Mouse (Mus musculus) CH12.LX (cell line): ENCODE results near the gene Cela3a. TPM values are rescaled to one million over a fixed set of nuclear protein-coding genes. Genes with fewer than 3 reads are reported as not detected.
"Not testable (repeated sequence)": the region's sequence is repeated elsewhere in the genome, so short reads cannot be mapped to it uniquely, and the experiment has no call there.

Source experiments
- DNase-seq: peaks from one replicate; pipeline ENCODE4 v3.0.0-alpha.2; 2013; ENCODE audit errors: extremely low read depth
- H3K27ac ChIP-seq: 2 replicates; pipeline ENCODE4 v1.5.1; 2012; ENCODE audit warnings: low read depth, mild to moderate bottlenecking, control low read depth, moderate library complexity; ENCODE audit not compliant: insufficient read depth
- H3K27me3 ChIP-seq: replicated peaks from 2 replicates; pipeline ENCODE3; 2012; ENCODE audit warnings: inconsistent platforms
- H3K36me3 ChIP-seq, 2 experiments: replicated peaks in 1 of 2; 2 replicates each; pipeline versions ENCODE3 to v1.6.1; 2012; ENCODE audit warnings: inconsistent platforms in 1 of 2, low read length in 1 of 2, mild to moderate bottlenecking in 1 of 2, mixed read lengths in 1 of 2, moderate library complexity in 1 of 2; ENCODE audit not compliant: control insufficient read depth in 1 of 2, insufficient read depth in 1 of 2
- H3K4me1 ChIP-seq, 2 experiments: 2 replicates each; pipeline ENCODE4 v1.6.1; 2012; ENCODE audit warnings: inconsistent platforms in 1 of 2, moderate library complexity in 1 of 2; ENCODE audit not compliant: insufficient read depth in 2 of 2, control insufficient read depth in 1 of 2
- H3K4me2 ChIP-seq: 2 replicates; pipeline ENCODE4 v1.6.1; 2012; ENCODE audit warnings: low read depth, mild to moderate bottlenecking, control low read depth; ENCODE audit not compliant: poor library complexity, insufficient read depth, severe bottlenecking
- H3K4me3 ChIP-seq, 3 experiments: fragments of 150-350 bp in 1 of 3; sonication (generic) in 1 of 3; replicated peaks in 1 of 3; 2 replicates each; pipeline versions ENCODE3 to v1.5.1; 2011 to 2012; ENCODE audit warnings: low read depth in 2 of 3, low read length in 2 of 3, mild to moderate bottlenecking in 2 of 3, moderate library complexity in 2 of 3, control low read depth in 1 of 3, improper control_type of control experiment in 1 of 3, inconsistent platforms in 1 of 3, mixed read lengths in 1 of 3; ENCODE audit not compliant: poor library complexity in 1 of 3
- H3K79me2 ChIP-seq: replicated peaks from 2 replicates; pipeline ENCODE4 v1.6.1; 2012; ENCODE audit warnings: mild to moderate bottlenecking, moderate library complexity; ENCODE audit not compliant: control insufficient read depth, poor library complexity, insufficient read depth, severe bottlenecking; ENCODE audit errors: extremely low read depth
- H3K9ac ChIP-seq: 2 replicates; pipeline ENCODE4 v1.6.1; 2012; ENCODE audit warnings: low read depth, mild to moderate bottlenecking, control low read depth, moderate library complexity; ENCODE audit not compliant: insufficient read depth
- H3K9me3 ChIP-seq: replicated peaks from 2 replicates; pipeline ENCODE3; 2012; ENCODE audit warnings: low read length, inconsistent platforms, mixed read lengths
- CTCF ChIP-seq, 2 experiments: IDR thresholded peaks in 1 of 2; conservative IDR thresholded peaks in 1 of 2; 2 replicates each; pipeline ENCODE4 v1.5.1; 2011 to 2012; ENCODE audit warnings: low read depth in 2 of 2, low read length in 2 of 2, improper control_type of control experiment in 1 of 2, inconsistent platforms in 1 of 2, mild to moderate bottlenecking in 1 of 2, moderate library complexity in 1 of 2
- E2F4 ChIP-seq: IDR thresholded peaks from 2 replicates; pipeline ENCODE4 v1.6.1; 2011; ENCODE audit warnings: low read depth, low read length, improper control_type of control experiment; ENCODE audit not compliant: insufficient replicate concordance
- EP300 ChIP-seq: IDR thresholded peaks from 2 replicates; pipeline ENCODE4 v1.6.1; 2011; ENCODE audit warnings: low read length, improper control_type of control experiment
- GABPA ChIP-seq: IDR thresholded peaks from 2 replicates; pipeline ENCODE4 v1.6.1; 2012; ENCODE audit warnings: low read depth, low read length, improper control_type of control experiment, inconsistent platforms; ENCODE audit not compliant: insufficient replicate concordance
- HCFC1 ChIP-seq: IDR thresholded peaks from 2 replicates; pipeline ENCODE4 v1.6.1; 2012; ENCODE audit warnings: low read depth, mild to moderate bottlenecking, inconsistent platforms, low read length, improper control_type of control experiment
- IRF4 ChIP-seq: IDR thresholded peaks from 2 replicates; pipeline ENCODE4 v1.6.1; 2014; ENCODE audit warnings: low read depth, mild to moderate bottlenecking, inconsistent platforms, low read length, improper control_type of control experiment
- JUN ChIP-seq: IDR thresholded peaks from 2 replicates; pipeline ENCODE4 v1.6.1; 2011; ENCODE audit warnings: low read depth, mild to moderate bottlenecking, low read length, improper control_type of control experiment, moderate library complexity; ENCODE audit not compliant: insufficient read depth
- MAX ChIP-seq: IDR thresholded peaks from 2 replicates; pipeline ENCODE4 v1.6.1; 2011; ENCODE audit warnings: low read length, improper control_type of control experiment
- MAZ ChIP-seq: IDR thresholded peaks from 2 replicates; pipeline ENCODE4 v1.6.1; 2012; ENCODE audit warnings: low read depth, mild to moderate bottlenecking, inconsistent platforms, low read length, improper control_type of control experiment, moderate library complexity
- MEF2A ChIP-seq: IDR thresholded peaks from 2 replicates; pipeline ENCODE4 v1.6.1; 2014; ENCODE audit warnings: low read depth, mild to moderate bottlenecking, inconsistent platforms, low read length, improper control_type of control experiment, borderline replicate concordance
- MXI1 ChIP-seq: IDR thresholded peaks from 2 replicates; pipeline ENCODE4 v1.6.1; 2011; ENCODE audit warnings: mild to moderate bottlenecking, low read depth, low read length, improper control_type of control experiment
- MYC ChIP-seq: IDR thresholded peaks from 2 replicates; pipeline ENCODE4 v1.6.1; 2011; ENCODE audit warnings: low read depth, mild to moderate bottlenecking, improper control_type of control experiment, low read length
- NELFE ChIP-seq: IDR thresholded peaks from 2 replicates; pipeline ENCODE4 v1.6.1; 2011; ENCODE audit warnings: low read depth, low read length, improper control_type of control experiment
- NRF1 ChIP-seq: IDR thresholded peaks from 2 replicates; pipeline ENCODE4 v1.6.1; 2014; ENCODE audit warnings: low read depth, mild to moderate bottlenecking, inconsistent platforms, low read length, improper control_type of control experiment, moderate library complexity
- POLR2AphosphoS2 ChIP-seq: IDR thresholded peaks from 2 replicates; pipeline ENCODE4 v1.6.1; 2011; ENCODE audit warnings: low read depth, low read length, improper control_type of control experiment
- RCOR1 ChIP-seq: conservative IDR thresholded peaks from 2 replicates; pipeline ENCODE4 v1.6.1; 2012; ENCODE audit warnings: low read depth, mild to moderate bottlenecking, inconsistent platforms, low read length, improper control_type of control experiment
- SIN3A ChIP-seq: IDR thresholded peaks from 2 replicates; pipeline ENCODE4 v1.6.1; 2012; ENCODE audit warnings: low read length, improper control_type of control experiment, inconsistent platforms
- TBP ChIP-seq: conservative IDR thresholded peaks from 2 replicates; pipeline ENCODE4 v1.6.1; 2011; ENCODE audit warnings: low read depth, low read length, improper control_type of control experiment
- ZNF384 ChIP-seq: IDR thresholded peaks from 2 replicates; pipeline ENCODE4 v1.6.1; 2012; ENCODE audit warnings: low read depth, low read length, improper control_type of control experiment, inconsistent platforms
- dilution Hi-C: fragments of 300-500 bp; cut with MboI; formaldehyde crosslinking; loops from 2 replicates; pipeline ENCODE4 v1.14.3; 2020; ENCODE audit warnings: low sequenced_read_pairs; ENCODE audit not compliant: extremely low pct_unique_long_range_greater_than_20kb, extremely low pct_ligation_motif_present
- in situ Hi-C: fragments of 300-500 bp; cut with MboI; formaldehyde crosslinking; loops from 3 replicates; pipeline ENCODE4 v1.14.3; 2019; ENCODE audit warnings: low sequenced_read_pairs, low pct_ligation_motif_present, low pct_unique_long_range_greater_than_20kb, mixed read lengths
- polyA plus RNA-seq: library from polyadenylated mRNA; unstranded; fragments of >175 nt; gene quantifications from 2 replicates; pipeline ENCODE4 v1.2.1, GENCODE M21; 2012; ENCODE audit warnings: low read depth; ENCODE audit not compliant: insufficient read length
- total RNA-seq, 2 experiments: library from RNA; depleted of rRNA; stranded (reverse); fragments of 300-350 nt in 1 of 2; fragments of >200 nt in 1 of 2; gene quantifications; 2 replicates each; pipeline ENCODE4 v1.2.3; 2012 to 2014

The Cela3a gene
- total and polyA plus RNA-seq, 3 experiments: not detected

DNA sequence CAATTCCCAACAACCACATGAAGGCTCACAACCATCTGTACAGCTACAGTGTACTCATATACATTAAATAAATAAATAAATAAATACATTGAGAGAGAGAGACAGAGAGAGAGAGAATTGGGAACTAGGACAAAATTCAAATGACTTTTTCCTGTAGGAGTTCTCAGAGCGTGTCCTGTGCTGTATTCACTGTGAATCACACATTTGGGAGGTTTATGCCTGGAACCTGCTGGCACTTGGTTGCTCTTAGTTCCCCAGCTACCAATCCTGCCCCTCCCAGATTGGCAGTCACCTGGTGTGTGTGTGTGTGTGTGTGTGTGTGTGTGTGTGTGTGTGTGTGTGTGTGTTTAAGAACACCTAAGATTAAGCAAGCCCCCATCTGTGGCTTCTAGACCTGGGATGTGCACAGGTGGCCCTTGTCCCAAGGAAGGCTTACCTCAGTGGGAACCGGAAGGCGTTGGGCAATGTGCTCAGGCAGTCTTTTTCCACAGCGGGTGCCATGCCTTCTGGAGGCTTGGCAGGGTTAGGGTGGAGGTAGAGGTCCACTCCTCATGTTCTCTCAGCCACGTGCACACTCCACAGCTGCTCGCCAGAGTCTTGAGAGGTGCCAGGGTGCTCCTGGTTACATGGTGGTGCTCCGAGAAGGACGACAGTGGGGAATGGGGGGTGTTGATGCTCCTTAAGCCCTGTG lies 27.5 kb upstream of the Cela3a start:
- in situ Hi-C loops: loop anchor here (25.0 kb wide), 1 partner anchor 350 kb away; no protein-coding TSS in a partner anchor
- H3K9me3 ChIP-seq: no peaks in the 10 kb centered on the region
- peaks cover 3% of the 10 kb centered on the region for H3K27me3 ChIP-seq
- no peak overlapping the region for H3K9ac ChIP-seq
- H3K79me2 ChIP-seq: no peaks in the 10 kb centered on the region
- H3K4me1 ChIP-seq: no peaks in the 10 kb centered on the region
- DNase-seq: no peak
- no peak overlapping the region for H3K4me2 ChIP-seq
- H3K4me3 ChIP-seq: no peak overlapping the region
- no peaks in the 10 kb centered on the region for H3K36me3 ChIP-seq
- H3K27ac ChIP-seq: no peak overlapping the region
- TF ChIP-seq GABPA: no peak
- no peak for TF ChIP-seq NELFE
- TF ChIP-seq EP300: no peak
- TF ChIP-seq MAX: no peak
- no peak for TF ChIP-seq JUN
- no peak for TF ChIP-seq HCFC1
- TF ChIP-seq POLR2AphosphoS2: no peak
- no peak for TF ChIP-seq CTCF (conservative IDR thresholded peaks at IDR 0.05 in 1 of 2, IDR thresholded peaks at IDR 0.05 in 1 of 2; ENCODE audit: low read depth in 2 of 2, low read length in 2 of 2)
- TF ChIP-seq SIN3A: no peak
- TF ChIP-seq ZNF384: no peak
- TF ChIP-seq E2F4: no peak
- no peak for TF ChIP-seq MXI1
- TF ChIP-seq TBP: no peak
- TF ChIP-seq, all 38 proteins: peak for 0
- dilution Hi-C loops: no loop called here

DNA sequence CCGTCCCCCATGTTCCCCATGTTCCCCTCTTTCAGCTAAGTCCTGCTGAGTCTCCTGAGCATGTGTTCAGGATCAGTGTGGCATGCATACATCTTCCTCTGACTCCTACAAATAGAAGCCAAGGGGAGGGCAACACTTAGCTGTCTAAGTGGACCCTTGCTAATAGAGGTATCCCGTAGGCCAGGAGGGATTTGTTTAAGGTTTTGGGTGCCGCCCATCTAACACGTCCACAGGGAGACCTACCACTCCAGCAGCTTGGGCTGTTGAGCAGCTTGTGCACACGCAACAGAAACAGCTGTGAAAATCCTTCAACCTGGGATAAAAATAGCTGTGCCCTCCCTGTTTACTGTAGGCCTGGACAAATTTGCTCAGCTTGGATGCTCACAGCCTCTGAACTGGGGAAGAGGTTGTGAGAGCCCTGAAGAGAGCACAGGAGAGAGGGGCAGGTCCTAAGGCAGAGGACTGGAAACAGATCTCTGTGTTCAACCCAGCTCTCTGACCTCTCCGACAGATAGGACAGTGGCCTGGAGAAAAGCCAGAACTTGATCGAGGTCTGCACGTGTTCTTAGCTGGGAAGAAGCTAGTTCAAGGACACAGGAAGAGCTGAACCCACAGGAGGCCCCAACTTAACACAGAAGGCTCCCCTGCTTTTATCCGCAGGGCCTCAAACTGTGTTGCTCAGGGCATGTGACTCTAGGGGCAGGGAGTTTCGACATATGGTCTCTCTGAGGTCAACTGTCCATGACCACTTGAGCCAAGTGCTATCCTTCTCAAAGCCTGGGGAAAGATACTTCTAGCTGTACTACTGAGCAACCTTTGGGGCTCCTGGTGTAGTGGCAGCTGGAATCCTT lies 23.3 kb upstream of the Cela3a start:
- in situ Hi-C loops: loop anchor here (25.0 kb wide), 1 partner anchor 346 kb away; no protein-coding TSS in a partner anchor
- H3K4me2 ChIP-seq, H3K4me3 ChIP-seq, dilution Hi-C loops, DNase-seq, H3K36me3 ChIP-seq, H3K27ac ChIP-seq, H3K9ac ChIP-seq, H3K79me2 ChIP-seq, H3K9me3 ChIP-seq, H3K4me1 ChIP-seq, H3K27me3 ChIP-seq: not testable (repeated sequence)

DNA sequence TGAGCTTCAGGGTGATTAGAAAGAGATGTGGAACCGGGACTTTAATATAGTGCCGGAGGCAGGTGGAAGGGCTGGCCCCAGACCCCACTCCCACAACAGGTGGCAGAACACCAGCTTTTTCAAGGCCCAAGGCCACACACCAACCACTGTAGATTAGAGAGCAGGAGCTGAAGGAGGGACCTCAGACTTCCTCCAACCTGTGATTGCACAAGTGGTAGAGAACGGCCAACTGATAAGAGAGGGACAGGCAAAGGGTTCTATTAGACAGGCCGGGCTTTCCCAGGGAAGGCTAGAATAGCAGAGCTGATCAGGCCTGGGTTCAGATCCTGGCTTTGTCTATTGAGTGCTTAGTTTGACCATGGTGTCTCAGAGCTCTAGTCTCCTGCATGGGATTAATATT lies 20.9 kb upstream of the Cela3a start, which contains the start of gene Cela3b:
Cela3b (minus strand) TSS at position 39 of the 400 bp plus-strand sequence.
- dilution Hi-C loops: no loop called here

More for the DNA sequence above, 20.9 kb upstream of the Cela3a start, which contains the start of gene Cela3b:
- Histone ChIP-seq H3K9ac (no peak within 1 kb of the TSS), H3K27ac (no peak within 1 kb of the TSS), H3K4me1 (no peaks in the 10 kb centered on the region), H3K4me2 (no peak within 1 kb of the TSS), H3K9me3 (no peaks in the 10 kb centered on the region), H3K4me3 (no peak within 1 kb of the TSS), H3K27me3 (peaks cover 5% of the 10 kb centered on the region), H3K36me3 (no peaks in the 10 kb centered on the region), H3K79me2 (no peaks in the 10 kb centered on the region)
- DNase-seq: no peak
- TF ChIP-seq MAZ: no peak
- TF ChIP-seq NRF1: no peak
- no peak for TF ChIP-seq MXI1
- TF ChIP-seq MEF2A: no peak
- TF ChIP-seq RCOR1: no peak
- TF ChIP-seq MYC: no peak
- TF ChIP-seq NELFE: no peak
- no peak for TF ChIP-seq IRF4
- TF ChIP-seq POLR2AphosphoS2: no peak
- in situ Hi-C loops: loop anchor here (25.0 kb wide), 1 partner anchor 343 kb away; no protein-coding TSS in a partner anchor
